Mouse (Mus musculus): ENCODE results near the gene Pak3.

The Pak3 gene

DNA sequence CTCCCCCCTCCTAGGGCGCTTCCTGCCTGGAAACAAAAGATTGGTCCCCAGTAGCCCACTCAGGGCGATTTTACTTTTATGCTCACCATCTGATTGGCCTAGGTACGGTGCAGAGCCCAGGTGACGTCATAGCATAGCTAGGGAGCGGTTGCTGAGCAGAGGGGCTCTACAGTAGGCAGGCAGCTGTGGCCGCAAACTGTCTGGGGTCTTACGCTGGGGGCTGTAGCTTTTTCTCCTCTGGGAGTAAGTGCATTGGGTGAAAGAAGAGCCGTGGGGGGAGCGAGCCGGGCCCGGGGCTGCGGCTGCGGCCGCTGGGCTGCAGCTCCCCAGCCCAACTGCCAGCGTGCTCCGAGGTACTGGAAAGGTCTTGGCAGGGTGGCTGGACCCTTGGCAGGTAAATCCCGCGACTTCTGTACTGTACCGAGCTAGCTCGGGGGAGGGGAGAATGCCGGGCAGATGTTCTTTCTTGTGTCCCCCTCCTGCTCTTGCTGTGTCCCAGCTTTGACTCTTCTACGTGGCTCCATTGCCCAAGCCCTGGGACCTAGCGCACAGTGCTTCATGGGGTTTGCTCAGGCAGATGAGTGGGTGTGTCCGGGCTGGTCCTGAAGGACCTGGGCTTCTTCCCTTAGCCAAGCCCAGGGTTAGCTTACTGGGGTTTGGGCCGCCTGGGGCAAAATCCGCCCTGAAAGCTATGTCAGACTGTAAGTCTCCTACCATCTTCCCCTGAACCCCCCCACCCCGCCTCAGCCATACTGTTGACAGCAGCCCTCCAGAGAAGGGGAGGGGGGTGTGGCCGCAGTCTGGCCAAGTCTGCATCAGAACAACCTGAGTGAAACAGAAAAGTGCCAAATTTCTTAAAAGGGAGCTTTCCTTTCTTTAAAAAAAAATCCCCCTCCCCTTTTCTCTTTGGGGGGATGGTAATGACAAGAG, 146.1 kb downstream of the Pak3 start:
- DNase-seq (ENCODE audit: low read depth in 1 of 2, low spot score in 2 of 2): no peak

- no peak for DNase-seq (ENCODE audit: low read depth in 1 of 2, low spot score in 2 of 2)
Measured at GRCm38 (mm10) chrX:143665771-143666170, 147.4 kb downstream of the Pak3 start.

- no peak for DNase-seq (ENCODE audit: low read depth in 1 of 2, low spot score in 2 of 2)
Measured at GRCm38 (mm10) chrX:143666991-143667390, 148.6 kb downstream of the Pak3 start.

DNA sequence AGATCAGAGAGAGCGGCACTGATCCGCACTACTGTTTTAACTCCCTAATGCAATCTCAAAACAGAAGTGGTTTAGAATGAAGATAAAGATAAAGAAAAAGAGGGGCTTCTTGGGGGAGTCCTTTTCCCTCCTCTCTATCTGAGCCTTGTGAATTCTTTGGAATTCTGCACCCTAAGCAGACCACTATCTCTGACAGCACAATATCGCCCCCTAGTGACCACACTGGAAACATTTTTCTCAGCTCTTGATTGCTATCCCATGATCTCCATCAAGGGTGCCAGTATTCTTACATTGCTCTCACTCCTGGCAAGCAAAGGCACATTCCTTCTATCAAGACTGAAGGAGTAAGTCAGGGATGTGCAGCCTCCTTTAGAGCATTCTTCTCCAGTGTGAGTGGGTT, 149.9 kb downstream of the Pak3 start:
- DNase-seq (ENCODE audit: low read depth in 1 of 2, low spot score in 2 of 2): no peak

- no peak for DNase-seq (ENCODE audit: low read depth in 1 of 2, low spot score in 2 of 2)
Measured at GRCm38 (mm10) chrX:143678566-143678965, 160.2 kb downstream of the Pak3 start.

- no peak for DNase-seq (ENCODE audit: low read depth in 1 of 2, low spot score in 2 of 2)
Measured at GRCm38 (mm10) chrX:143722250-143722649, 203.9 kb downstream of the Pak3 start.

DNA sequence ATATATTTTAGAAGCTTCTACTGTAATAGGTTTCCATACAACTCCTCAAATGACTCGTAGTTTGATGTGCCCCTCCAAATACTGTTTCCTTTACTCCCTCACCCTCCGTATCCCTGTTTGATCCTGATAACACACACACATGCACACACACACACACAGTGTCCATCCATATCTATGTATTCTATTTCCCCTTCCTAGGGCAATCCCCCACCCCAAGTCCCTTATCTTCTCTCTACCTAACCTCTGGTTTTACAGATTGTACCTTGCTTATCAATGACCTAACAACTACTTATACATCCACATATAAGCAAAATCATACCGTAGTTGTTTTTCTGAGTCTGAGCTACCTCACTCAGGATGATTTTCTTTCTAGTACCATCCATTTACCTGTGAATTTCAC, 207.0 kb downstream of the Pak3 start:
- DNase-seq (ENCODE audit: low read depth in 1 of 2, low spot score in 2 of 2): no peak

DNA sequence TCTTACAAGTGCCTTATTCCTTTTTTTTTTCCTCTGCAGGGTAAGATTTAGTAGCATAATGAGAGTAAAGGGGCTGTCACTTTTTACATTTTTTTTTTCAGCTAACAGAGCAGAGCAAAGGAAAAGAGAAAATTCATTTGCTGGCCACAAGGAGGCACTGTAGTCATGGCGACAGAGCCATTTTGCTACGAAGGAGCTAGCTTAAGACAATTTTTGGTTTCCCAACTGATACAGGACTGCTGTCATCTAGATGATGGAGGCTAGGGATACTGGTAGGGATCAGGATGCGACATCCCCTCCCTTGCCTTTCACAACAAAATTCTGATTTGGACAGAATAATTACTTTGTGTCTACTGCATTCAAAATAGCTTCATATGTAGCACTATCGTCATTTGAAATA, 217.6 kb downstream of the Pak3 start:
- no peak for DNase-seq (ENCODE audit: low read depth in 1 of 2, low spot score in 2 of 2)

- no peak for DNase-seq (ENCODE audit: low read depth in 1 of 2, low spot score in 2 of 2)
Measured at GRCm38 (mm10) chrX:143739171-143739570, 220.8 kb downstream of the Pak3 start.

GRCm38 (mm10) chrX:143762556-143762955, 244.2 kb downstream of the Pak3 start:
- no peak for DNase-seq (ENCODE audit: low read depth in 1 of 2, low spot score in 2 of 2)

DNA sequence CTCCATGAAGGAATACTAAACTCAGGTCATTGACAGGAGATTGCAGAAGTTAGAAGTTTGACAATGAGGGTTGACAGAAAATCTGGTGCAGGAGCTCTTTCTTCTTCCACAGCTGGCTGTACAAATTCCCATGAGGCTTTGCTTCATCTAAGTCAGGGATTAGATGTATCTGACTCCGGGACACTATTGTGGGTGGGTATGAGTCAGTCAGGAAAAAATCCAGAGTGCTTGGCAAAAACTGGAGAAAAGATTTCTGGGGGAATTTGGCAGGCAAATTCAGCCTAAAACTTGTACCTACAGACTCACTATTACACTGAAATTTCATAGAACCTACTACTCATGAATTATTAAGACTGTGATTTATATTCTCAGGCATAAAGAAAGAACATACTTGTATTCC, 297.6 kb downstream of the Pak3 start:
- DNase-seq (ENCODE audit: low read depth in 1 of 2, low spot score in 2 of 2): no peak

GRCm38 (mm10) chrX:143818961-143819360, 300.6 kb downstream of the Pak3 start:
- no peak for DNase-seq (ENCODE audit: low read depth in 1 of 2, low spot score in 2 of 2)

DNA sequence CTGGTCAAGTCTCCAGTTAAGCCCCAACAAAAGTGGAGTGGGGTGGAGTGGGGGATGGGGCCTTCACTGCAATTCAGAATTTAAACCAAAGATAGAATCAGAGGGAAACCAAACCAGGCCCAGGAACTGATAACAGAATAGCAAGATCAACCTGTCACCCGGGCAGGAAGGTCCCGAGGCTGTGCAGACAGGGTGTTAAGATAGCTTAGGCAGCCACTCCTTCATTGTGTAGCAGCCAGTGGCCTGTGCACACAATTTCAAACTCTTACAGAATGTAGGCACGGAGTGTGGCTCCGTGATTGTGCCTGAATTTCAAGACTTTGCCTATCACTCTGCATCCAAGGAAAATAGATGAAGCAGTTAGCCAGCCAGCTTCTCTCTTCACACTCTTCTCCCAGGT, 308.1 kb downstream of the Pak3 start:
- DNase-seq (ENCODE audit: low read depth in 1 of 2, low spot score in 2 of 2): no peak

GRCm38 (mm10) chrX:143827212-143827611, 308.8 kb downstream of the Pak3 start, which contains the start of gene Capn6:
Gene Capn6 (minus strand): TSS chrX:143827414.
- DNase-seq (ENCODE audit: low read depth in 1 of 2, low spot score in 2 of 2): no peak

DNA sequence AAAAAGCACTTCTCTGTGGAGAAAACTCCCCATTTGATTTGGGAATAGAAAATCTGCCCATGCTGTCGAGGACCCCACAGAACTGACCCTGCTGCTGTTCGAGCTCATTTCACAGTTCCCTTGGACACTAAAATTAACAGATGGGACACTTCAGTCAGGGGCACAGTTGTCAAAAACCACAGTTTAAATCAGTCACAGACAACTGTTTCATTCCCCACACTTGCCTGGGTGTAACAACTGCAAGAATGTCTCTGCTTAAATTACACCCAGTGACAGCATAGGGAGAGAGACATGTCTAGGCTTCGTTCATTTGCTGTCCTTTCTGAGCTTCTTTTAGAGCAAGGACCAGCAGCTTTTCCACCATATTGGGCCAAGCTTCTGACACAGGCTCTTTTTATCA, 328.2 kb downstream of the Pak3 start:
- no peak for DNase-seq (ENCODE audit: low read depth in 1 of 2, low spot score in 2 of 2)
